Mouse (Mus musculus) neural tube, embryonic 12.5 days (tissue): ENCODE measurements at regions not wholly inside any gene's neighbourhood (a gene's known extent, or its start where the extent isn't known, plus 50 kb on each side); places are given as distances from the start of the nearest gene placed in this dataset.

Source experiments
- ATAC-seq: fragments of 200-750 bp; cut with Nextera tagmentation; 2 replicates; pipeline ENCODE4 v1.8.0; 2017; ENCODE audit warnings: low read depth, mild to moderate bottlenecking, moderate TSS enrichment, moderate library complexity; ENCODE audit not compliant: low FRiP score
- H3K27ac ChIP-seq: fragments of 300-500 bp; sonication (generic); 2 replicates; pipeline ENCODE4 v1.5.1; 2016
- H3K27me3 ChIP-seq: fragments of 300-500 bp; sonication (generic); replicated peaks from 2 replicates; pipeline ENCODE4 v1.6.1; 2016; ENCODE audit warnings: mild to moderate bottlenecking
- H3K36me3 ChIP-seq: fragments of 300-500 bp; sonication (generic); 2 replicates; pipeline ENCODE4 v1.6.1; 2016; ENCODE audit warnings: mild to moderate bottlenecking
- H3K4me1 ChIP-seq: fragments of 300-500 bp; sonication (generic); 2 replicates; pipeline ENCODE4 v1.6.1; 2016
- H3K4me2 ChIP-seq: fragments of 300-500 bp; sonication (generic); replicated peaks from 2 replicates; pipeline ENCODE4 v1.6.1; 2016; ENCODE audit warnings: mild to moderate bottlenecking
- H3K4me3 ChIP-seq: fragments of 300-500 bp; sonication (generic); 2 replicates; pipeline ENCODE4 v1.5.1; 2016
- H3K9ac ChIP-seq: fragments of 300-500 bp; sonication (generic); 2 replicates; pipeline ENCODE4 v1.6.1; 2016; ENCODE audit warnings: mild to moderate bottlenecking
- H3K9me3 ChIP-seq: fragments of 300-500 bp; sonication (generic); 2 replicates; pipeline ENCODE4 v1.6.1; 2016; ENCODE audit warnings: mild to moderate bottlenecking
- WGBS: fragments of 180-500 bp; shearing (Covaris S2); methylation state at CpG from one replicate; pipeline ENCODE4 v1.1.7; 2016; 5-methylcytosine and 5-hydroxymethylcytosine counted together

DNA sequence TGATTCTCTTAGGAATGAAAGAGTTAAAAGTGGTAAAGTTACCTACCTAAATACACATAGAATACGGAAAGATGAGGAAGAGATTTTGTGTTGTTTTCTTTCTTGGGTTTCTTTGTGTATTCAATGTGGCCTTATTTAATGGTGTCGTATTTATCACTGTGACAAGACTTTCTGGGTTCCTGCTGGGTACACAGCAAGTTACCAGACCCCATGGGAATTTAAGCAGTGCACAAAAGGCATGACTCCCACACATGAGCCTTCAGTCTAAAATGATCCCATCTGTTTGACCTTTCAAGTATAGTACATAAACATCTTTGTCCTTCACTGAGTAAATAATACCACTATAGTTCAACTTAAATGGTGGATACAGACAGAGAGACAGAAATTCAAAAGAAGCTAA, 349.0 kb upstream of the Cited2 start:
- WGBS, result 20% methylated on average over 2 of the region's 2 CpGs
- no peaks in the 10 kb centered on the region for H3K36me3 ChIP-seq
- H3K4me1 ChIP-seq, result peaks cover 4% of the 10 kb centered on the region; the same call in 1 of the 2 replicates
- no peak overlapping the region for H3K4me2 ChIP-seq
- ATAC-seq, result no peak
- no peak overlapping the region for H3K9ac ChIP-seq
- H3K27ac ChIP-seq, result no peak overlapping the region
- H3K4me3 ChIP-seq, result no peak overlapping the region
- H3K9me3 ChIP-seq, result no peaks in the 10 kb centered on the region
- H3K27me3 ChIP-seq, result no peaks in the 10 kb centered on the region

DNA sequence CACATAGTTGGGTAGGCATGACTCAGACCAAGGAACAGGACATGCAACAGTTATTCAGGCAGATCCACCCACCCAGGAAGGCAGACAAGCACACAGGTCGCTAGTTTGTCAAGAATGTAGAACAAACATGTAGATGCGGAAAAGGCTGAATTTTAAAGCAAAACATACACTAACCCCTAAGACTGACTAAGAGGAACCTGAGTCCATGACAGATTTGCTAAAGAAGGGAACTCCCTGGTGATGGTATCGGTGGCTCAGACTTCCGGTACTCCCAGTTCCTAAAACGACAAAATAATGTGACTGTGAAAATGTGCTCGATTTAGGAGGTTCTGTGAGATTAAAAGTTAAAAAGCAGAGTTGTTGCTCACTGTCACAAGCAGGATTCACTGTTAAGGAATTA, 340.0 kb upstream of the Cited2 start:
- Histone ChIP-seq H3K9me3 (no peaks in the 10 kb centered on the region), H3K27ac (no peak overlapping the region), H3K36me3 (no peaks in the 10 kb centered on the region), H3K4me3 (no peak overlapping the region), H3K4me2 (no peak overlapping the region), H3K9ac (no peak overlapping the region), H3K4me1 (no peaks in the 10 kb centered on the region), H3K27me3 (no peaks in the 10 kb centered on the region)
- 91% methylated on average over 6 of the region's 6 CpGs for WGBS
- no peak for ATAC-seq

DNA sequence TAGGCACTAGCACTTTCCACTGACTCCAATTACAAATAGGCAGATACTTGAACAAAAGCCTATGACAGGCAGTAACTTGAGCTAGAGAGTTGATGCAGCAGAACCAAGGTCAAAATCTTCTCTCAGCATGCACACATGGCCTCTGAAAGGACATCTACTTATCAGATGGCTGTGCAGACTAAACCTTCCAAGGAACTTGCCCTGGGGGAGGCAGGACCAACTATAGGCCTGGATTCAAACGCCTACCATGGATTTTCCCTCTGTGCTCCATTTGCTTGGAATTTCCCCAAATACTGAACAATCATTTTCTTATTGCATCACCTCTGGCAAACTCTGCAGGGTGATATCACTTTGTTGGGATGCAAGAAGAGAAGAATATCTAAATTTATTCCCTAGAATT, 337.8 kb upstream of the Cited2 start:
- H3K4me3 ChIP-seq, result no peak overlapping the region
- H3K9ac ChIP-seq, result no peak overlapping the region
- no peak overlapping the region for H3K27ac ChIP-seq
- no peaks in the 10 kb centered on the region for H3K4me1 ChIP-seq
- no peaks in the 10 kb centered on the region for H3K9me3 ChIP-seq
- no peaks in the 10 kb centered on the region for H3K36me3 ChIP-seq
- WGBS, result 41% methylated on average over 1 of the region's 1 CpGs
- no peak overlapping the region for H3K4me2 ChIP-seq
- no peaks in the 10 kb centered on the region for H3K27me3 ChIP-seq
- no peak for ATAC-seq

DNA sequence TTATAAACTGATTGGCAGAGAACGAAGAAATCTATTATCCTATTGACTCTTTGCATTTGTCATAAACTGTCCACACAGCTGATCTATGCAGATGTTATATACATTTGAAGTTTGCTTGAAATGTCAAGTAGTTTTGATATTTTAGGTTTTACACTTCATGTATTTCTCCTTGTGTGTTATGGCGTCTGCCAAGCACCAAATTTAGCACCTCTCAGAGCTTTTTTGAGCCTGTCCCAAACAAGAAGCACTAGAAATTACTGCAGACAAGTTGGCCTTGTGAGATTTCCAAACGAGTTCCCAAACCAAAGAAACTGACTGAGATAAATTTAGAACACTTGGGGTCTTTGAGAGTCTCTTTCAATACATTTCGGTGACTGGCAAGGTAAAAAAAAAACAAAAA, 335.7 kb upstream of the Cited2 start:
- Histone ChIP-seq H3K9me3 (0 out of 2 replicates have a peak, but pooled peaks cover 8% of the 10 kb centered on the region), H3K4me3 (no peak overlapping the region), H3K9ac (no peak overlapping the region), H3K4me2 (no peak overlapping the region), H3K27ac (no peak overlapping the region), H3K36me3 (no peaks in the 10 kb centered on the region), H3K27me3 (no peaks in the 10 kb centered on the region), H3K4me1 (no peaks in the 10 kb centered on the region)
- ATAC-seq, result no peak
- 81% methylated on average over 4 of the region's 4 CpGs for WGBS

DNA sequence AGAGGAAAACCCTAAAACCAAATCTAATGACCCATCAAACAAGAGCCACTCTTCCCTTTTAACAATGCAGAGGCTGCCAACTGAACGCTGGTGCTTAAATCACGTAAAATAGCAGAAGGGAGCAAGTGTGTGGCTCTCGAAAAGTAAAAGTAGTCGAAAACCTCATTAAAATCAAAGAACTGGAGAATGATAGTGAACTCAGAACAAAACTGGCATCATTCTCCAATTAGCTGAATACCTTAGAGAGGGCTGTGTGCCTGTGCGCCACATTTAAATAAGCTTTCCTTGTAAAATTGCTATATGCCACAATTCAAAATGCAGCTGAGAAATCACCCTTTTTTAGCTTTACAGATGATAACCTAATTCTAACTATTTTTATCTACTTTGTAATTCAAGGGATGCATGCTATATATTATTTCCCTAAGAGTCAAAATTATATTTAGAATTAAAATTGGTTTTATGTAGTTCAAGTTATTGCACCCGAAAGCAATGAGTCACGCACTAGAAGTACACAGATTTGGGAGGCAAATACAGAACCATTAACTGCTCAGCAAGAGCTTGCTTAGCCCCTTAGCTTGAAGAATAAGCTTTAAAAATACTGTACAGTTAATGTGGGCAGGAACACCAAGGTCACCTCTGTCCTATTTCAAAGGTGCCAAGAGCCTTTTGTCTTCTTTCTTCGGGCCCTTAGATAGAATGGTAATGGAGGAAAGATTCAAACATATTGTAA, 327.4 kb upstream of the Cited2 start:
- H3K4me2 ChIP-seq, result no peak overlapping the region
- 71% methylated on average over 8 of the region's 8 CpGs for WGBS
- ATAC-seq, result no peak

DNA sequence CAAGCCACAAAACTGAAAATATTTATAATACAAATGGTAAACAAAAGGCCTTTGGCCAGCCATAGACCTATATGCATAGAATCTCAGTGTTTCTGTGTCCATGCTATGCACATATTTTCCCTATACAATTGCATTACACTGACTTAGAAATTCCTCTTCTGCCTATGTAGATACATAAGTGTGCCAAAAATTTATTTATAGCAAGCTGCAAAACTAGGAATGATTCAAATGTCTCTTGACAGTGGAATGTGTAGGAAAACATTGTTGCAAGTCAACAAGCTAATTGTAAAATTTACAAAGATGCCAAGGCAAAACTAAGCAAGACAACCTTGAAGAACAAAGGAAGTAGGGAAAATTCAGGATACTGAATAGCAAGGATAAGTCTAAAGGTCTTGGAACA, 319.1 kb upstream of the Cited2 start:
- ATAC-seq, result no peak
- Histone ChIP-seq H3K9ac (no peak overlapping the region), H3K4me1 (no peaks in the 10 kb centered on the region), H3K9me3 (no peaks in the 10 kb centered on the region), H3K27ac (no peak overlapping the region), H3K4me3 (no peak overlapping the region), H3K36me3 (no peaks in the 10 kb centered on the region), H3K4me2 (no peak overlapping the region), H3K27me3 (no peaks in the 10 kb centered on the region)

More for the DNA sequence above, 327.4 kb upstream of the Cited2 start:
- Histone ChIP-seq H3K4me3 (no peak overlapping the region), H3K4me1 (no peaks in the 10 kb centered on the region; the same call in 1 of the 2 replicates), H3K9me3 (0 out of 2 replicates have a peak, but pooled peaks cover 8% of the 10 kb centered on the region), H3K9ac (no peak overlapping the region), H3K27me3 (no peaks in the 10 kb centered on the region), H3K27ac (no peak overlapping the region), H3K36me3 (no peaks in the 10 kb centered on the region)

DNA sequence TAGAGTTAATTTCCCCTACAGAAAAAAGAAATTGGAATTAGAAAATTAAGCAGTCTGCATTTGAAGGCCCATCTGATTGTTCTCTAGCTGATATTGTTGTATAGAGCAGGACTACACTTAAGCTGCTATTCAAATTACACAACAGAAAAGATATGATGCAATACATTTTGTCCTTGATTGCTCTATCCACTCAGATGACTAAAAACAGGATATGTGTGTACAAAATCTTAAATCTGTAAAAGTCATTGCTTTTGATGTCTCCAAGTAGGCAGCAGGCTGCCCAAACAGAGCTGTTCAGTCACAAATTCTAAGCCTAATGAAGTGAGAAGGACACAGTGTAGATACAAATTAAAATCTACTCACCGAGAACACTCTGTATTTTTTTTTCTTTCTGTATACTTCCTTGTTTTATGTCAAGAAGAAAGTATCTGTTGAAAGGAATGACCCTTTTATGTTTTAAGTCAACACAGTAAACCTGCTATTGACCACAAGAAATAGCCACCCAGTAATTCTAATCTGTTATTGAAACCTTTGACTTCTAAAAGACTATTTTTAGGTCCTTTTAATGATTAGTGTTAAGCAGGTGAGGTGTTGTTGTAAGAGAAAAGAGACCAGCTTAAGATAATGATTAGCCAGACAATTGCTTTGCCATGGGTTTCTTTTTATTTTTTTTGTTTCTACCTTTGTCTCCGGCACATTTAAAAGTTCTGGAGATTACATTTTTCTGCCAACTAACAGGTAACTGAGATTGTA, 315.0 kb upstream of the Cited2 start:
- Histone ChIP-seq H3K4me3 (no peak overlapping the region), H3K4me1 (no peaks in the 10 kb centered on the region), H3K27me3 (no peaks in the 10 kb centered on the region), H3K9me3 (no peaks in the 10 kb centered on the region), H3K36me3 (no peaks in the 10 kb centered on the region), H3K4me2 (no peak overlapping the region), H3K27ac (no peak overlapping the region), H3K9ac (no peak overlapping the region)
- 52% methylated on average over 2 of the region's 2 CpGs for WGBS
- no peak for ATAC-seq

DNA sequence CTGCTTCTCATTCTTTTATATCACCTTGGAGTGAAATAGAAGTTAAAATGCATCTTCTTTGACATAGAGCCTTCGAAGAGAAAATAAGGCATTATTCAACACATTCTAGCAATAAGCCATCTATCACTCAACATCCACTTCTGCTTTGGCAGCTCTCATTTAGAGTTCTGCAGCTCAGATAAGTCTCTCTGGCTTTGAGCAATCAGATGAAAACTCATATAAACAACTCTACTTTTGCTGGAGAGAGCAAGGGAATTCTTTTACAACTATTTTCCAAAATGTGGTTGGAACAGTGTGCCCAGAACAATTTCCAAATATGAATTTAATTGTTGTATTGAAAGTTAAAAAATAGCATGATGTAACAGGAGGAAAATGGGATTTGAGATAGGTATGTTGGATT, 314.2 kb upstream of the Cited2 start:
- no peaks in the 10 kb centered on the region for H3K9me3 ChIP-seq
- no peaks in the 10 kb centered on the region for H3K36me3 ChIP-seq
- no peak overlapping the region for H3K9ac ChIP-seq
- WGBS, result 88% methylated on average over 1 of the region's 1 CpGs
- H3K4me2 ChIP-seq, result no peak overlapping the region
- no peak for ATAC-seq
- no peak overlapping the region for H3K4me3 ChIP-seq
- H3K4me1 ChIP-seq, result no peaks in the 10 kb centered on the region
- H3K27me3 ChIP-seq, result no peaks in the 10 kb centered on the region
- no peak overlapping the region for H3K27ac ChIP-seq

DNA sequence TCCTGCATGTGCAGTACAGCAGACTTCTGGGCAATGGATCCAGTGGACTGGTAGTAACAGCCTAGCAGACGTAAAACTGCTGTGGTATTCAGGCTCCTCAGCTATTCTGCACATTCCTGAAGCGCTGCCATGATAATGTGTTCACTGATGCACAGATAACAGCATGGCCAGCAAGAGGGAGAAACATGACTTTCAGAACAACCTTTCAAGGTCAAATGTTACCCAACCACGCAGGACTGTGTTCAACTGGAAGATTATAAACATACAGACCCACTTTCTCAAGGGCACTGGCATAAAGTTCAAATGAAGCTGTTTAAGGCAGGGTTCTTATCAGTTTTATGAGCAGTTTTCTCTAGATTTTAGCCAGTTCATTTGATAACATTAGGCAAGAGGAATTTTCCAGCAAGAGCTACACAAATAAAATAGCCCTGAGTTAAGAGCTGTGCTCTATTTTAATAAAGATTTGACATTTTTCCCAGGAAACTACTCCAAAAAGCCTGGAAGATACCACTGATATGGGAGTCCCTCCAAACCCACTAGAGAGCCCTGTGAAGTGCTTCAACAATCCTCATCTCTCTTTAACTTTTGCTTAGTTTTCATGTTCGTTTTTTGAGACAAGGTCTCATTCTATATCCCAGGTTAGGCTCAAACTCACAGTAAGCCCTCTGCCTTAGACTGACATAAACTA, 311.6 kb upstream of the Cited2 start:
- no peak for ATAC-seq
- no peaks in the 10 kb centered on the region for H3K36me3 ChIP-seq
- H3K4me3 ChIP-seq, result no peak overlapping the region
- WGBS, result 40% methylated on average over 4 of the region's 4 CpGs
- H3K9me3 ChIP-seq, result no peaks in the 10 kb centered on the region
- H3K9ac ChIP-seq, result no peak overlapping the region
- H3K4me2 ChIP-seq, result no peak overlapping the region
- no peak overlapping the region for H3K27ac ChIP-seq
- no peaks in the 10 kb centered on the region for H3K4me1 ChIP-seq
- H3K27me3 ChIP-seq, result no peaks in the 10 kb centered on the region

DNA sequence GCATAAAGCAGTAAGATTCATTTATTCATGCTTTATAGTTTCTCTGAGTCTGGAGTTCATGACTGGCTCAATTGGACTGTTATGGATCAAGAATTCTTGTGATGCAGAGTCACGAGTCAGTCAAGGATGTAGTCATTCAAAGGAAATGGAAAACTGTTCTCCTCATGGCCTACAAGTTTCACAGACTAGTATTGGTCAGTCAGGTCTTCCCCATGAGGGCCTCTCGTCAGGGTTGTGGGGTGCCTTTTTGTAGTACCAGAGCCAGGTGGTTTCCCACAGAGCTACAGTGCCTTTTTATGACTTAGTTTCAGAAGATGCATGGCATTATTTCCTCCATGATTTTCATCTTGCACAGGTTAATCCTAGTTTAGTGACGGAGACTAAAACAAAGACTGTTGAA, 307.9 kb upstream of the Cited2 start:
- no peaks in the 10 kb centered on the region for H3K4me1 ChIP-seq
- H3K4me2 ChIP-seq, result no peak overlapping the region
- no peaks in the 10 kb centered on the region for H3K9me3 ChIP-seq
- no peaks in the 10 kb centered on the region for H3K27me3 ChIP-seq
- no peak overlapping the region for H3K27ac ChIP-seq
- H3K4me3 ChIP-seq, result no peak overlapping the region
- H3K9ac ChIP-seq, result no peak overlapping the region
- WGBS, result 91% methylated on average over 3 of the region's 3 CpGs
- H3K36me3 ChIP-seq, result no peaks in the 10 kb centered on the region
- ATAC-seq, result no peak

DNA sequence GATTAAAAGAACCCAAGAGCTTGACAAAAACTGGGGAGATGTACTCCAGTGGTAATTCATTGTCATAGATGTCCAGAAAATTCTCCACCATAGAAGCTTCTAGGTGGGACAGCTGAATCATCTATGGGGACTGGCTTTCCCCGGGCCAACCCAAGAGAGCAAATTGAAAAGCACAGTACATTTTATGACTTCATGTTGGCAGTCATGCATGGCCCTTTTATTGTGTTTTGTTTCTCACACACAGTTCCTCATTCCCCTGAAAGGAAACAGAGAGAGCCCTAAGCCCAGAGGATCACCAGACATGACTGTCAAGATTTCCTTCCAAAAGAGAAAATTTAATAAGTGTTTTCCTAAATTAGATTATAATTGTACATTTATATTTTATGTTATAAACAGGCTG, 306.9 kb upstream of the Cited2 start:
- H3K27ac ChIP-seq, result no peak overlapping the region
- 53% methylated on average over 1 of the region's 1 CpGs for WGBS
- no peak overlapping the region for H3K4me3 ChIP-seq
- H3K9ac ChIP-seq, result no peak overlapping the region
- H3K4me2 ChIP-seq, result no peak overlapping the region
- no peaks in the 10 kb centered on the region for H3K9me3 ChIP-seq
- no peaks in the 10 kb centered on the region for H3K4me1 ChIP-seq
- H3K27me3 ChIP-seq, result no peaks in the 10 kb centered on the region
- ATAC-seq, result no peak
- no peaks in the 10 kb centered on the region for H3K36me3 ChIP-seq

DNA sequence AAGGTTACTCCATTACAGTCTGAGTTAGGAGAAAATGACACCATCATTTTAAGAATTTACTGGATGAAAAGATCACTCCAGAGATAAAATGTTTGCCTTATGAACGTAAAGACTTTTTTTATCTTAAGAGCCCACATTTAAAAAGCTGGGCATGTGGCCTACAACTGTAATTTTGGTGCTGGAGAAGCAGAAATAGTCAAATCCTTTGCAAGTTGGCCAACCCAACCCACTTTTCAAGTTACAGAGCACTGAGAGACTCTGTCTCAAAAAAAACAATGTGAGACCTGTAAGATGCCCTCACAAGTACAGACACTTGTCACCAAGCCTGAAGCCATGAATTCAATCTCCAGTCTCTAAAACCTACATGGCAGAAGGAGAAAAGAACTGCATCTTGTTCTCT, 305.6 kb upstream of the Cited2 start:
- no peak overlapping the region for H3K4me3 ChIP-seq
- H3K9ac ChIP-seq, result no peak overlapping the region
- no peak overlapping the region for H3K27ac ChIP-seq
- ATAC-seq, result no peak
- H3K36me3 ChIP-seq, result no peaks in the 10 kb centered on the region
- no peaks in the 10 kb centered on the region for H3K27me3 ChIP-seq
- no peaks in the 10 kb centered on the region for H3K9me3 ChIP-seq
- H3K4me1 ChIP-seq, result no peaks in the 10 kb centered on the region
- WGBS, result 91% methylated on average over 1 of the region's 1 CpGs
- H3K4me2 ChIP-seq, result no peak overlapping the region
